Mouse (Mus musculus) megakaryocyte, embryonic 14.5 days (primary cell): Measurements from ENCODE around the gene Adprh. TPM values are rescaled to one million over a fixed set of nuclear protein-coding genes. Genes with fewer than 3 reads are reported as not detected.

Source experiments
- H3K27me3 ChIP-seq: replicated peaks from 2 replicates; pipeline ENCODE3; 2012; ENCODE audit warnings: inconsistent platforms
- H3K36me3 ChIP-seq: replicated peaks from 2 replicates; pipeline ENCODE3; 2012; ENCODE audit warnings: low read length, inconsistent platforms, mixed read lengths
- H3K4me1 ChIP-seq: 2 replicates; pipeline ENCODE4 v1.6.1; 2012; ENCODE audit warnings: inconsistent platforms
- H3K4me3 ChIP-seq: replicated peaks from 2 replicates; pipeline ENCODE3; 2012; ENCODE audit warnings: moderate library complexity, mild to moderate bottlenecking, inconsistent platforms
- H3K9me3 ChIP-seq: 2 replicates; pipeline ENCODE4 v1.6.1; 2012; ENCODE audit warnings: inconsistent platforms
- FLI1 ChIP-seq: IDR thresholded peaks from 2 replicates; pipeline ENCODE4 v1.6.1; 2012; ENCODE audit warnings: low read length, inconsistent platforms, mixed read lengths
- GATA1 ChIP-seq: IDR thresholded peaks from 3 replicates; pipeline ENCODE4 v1.6.1; 2012; ENCODE audit warnings: mixed read lengths, low read length, inconsistent platforms, borderline replicate concordance
- polyA plus RNA-seq: library from polyadenylated mRNA; stranded (reverse); fragments of >175 nt; gene quantifications from 2 replicates; pipeline ENCODE4 v1.2.3, GENCODE M21; 2012; ENCODE audit warnings: low replicate concordance; ENCODE audit not compliant: insufficient read depth

Adprh gene
- polyA plus RNA-seq, 1 experiment, result 423 TPM

GRCm38 (mm10) chr16:38425799-38426198, 26.7 kb downstream of the Adprh start:
- peaks cover 20% of the 10 kb centered on the region for H3K4me1 ChIP-seq
- no peaks in the 10 kb centered on the region for H3K36me3 ChIP-seq
- no peak overlapping the region for H3K4me3 ChIP-seq
- H3K9me3 ChIP-seq, result no peaks in the 10 kb centered on the region
- TF ChIP-seq GATA1 (no peak), FLI1 (no peak)
- H3K27me3 ChIP-seq, result peaks cover 3% of the 10 kb centered on the region

- H3K9me3 ChIP-seq, result no peaks in the 10 kb centered on the region
- H3K36me3 ChIP-seq, result no peaks in the 10 kb centered on the region
- H3K27me3 ChIP-seq, result peaks cover 3% of the 10 kb centered on the region
- no peak for TF ChIP-seq FLI1
- no peak for TF ChIP-seq GATA1
- peaks cover 15% of the 10 kb centered on the region for H3K4me1 ChIP-seq
- no peak overlapping the region for H3K4me3 ChIP-seq
Observed at GRCm38 (mm10) chr16:38425374-38425773, 27.1 kb downstream of the Adprh start.

- no peak overlapping the region for H3K4me3 ChIP-seq
- no peaks in the 10 kb centered on the region for H3K36me3 ChIP-seq
- H3K4me1 ChIP-seq, result peaks cover 38% of the 10 kb centered on the region
- peaks cover under 1% of the 10 kb centered on the region; the same call in 1 of the 2 replicates for H3K9me3 ChIP-seq
- TF ChIP-seq GATA1 (no peak), FLI1 (no peak)
- peaks cover 5% of the 10 kb centered on the region for H3K27me3 ChIP-seq
Observed at GRCm38 (mm10) chr16:38414953-38415352, 37.5 kb downstream of the Adprh start.

DNA sequence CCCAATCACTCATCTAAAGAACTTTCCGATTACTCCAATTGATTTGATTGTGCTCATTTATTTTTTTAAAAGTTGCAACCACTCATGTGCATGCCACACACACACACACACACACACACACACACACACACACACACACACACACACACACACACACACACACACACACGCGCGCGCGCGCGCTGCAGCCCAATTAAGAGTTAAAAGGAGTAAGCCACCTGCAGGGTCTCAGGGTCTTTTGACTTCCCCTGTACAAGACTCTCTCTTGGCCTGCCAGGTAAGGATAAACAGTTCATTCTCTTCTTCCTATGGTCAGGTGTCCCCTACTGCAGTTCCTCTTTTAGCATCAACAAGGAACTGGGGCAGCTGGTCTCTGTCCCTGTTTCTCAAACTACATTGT, 44.1 kb downstream of the Adprh start:
- H3K4me1 ChIP-seq, result peaks cover 40% of the 10 kb centered on the region
- TF ChIP-seq FLI1, result no peak
- TF ChIP-seq GATA1, result no peak

DNA sequence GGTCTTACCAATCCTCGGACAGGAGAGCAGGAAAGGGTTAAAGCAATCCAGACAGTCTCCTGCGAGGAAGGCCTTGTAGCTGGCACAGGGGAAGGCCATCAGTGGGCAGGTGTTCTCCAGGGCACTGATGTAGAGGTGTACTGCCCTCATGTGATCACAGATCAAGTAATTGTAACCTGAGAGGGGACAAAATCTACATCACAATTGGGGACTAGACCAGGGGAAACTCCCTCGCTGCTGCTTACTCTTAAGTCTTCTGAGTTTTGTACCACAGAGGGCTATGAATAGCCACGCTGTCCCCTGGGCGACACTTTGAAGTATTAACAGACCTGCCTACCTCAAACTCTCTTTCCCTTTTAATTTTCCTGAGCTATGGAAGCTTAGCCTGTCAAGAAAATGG, 44.9 kb downstream of the Adprh start:
- H3K4me3 ChIP-seq, result no peak overlapping the region
- TF ChIP-seq FLI1, result no peak
- no peak for TF ChIP-seq GATA1
- H3K9me3 ChIP-seq, result no peaks in the 10 kb centered on the region
- H3K36me3 ChIP-seq, result no peaks in the 10 kb centered on the region
- peaks cover 48% of the 10 kb centered on the region for H3K4me1 ChIP-seq
- peaks cover 3% of the 10 kb centered on the region for H3K27me3 ChIP-seq

More for the DNA sequence above, 44.1 kb downstream of the Adprh start:
- H3K9me3 ChIP-seq, result no peaks in the 10 kb centered on the region
- H3K36me3 ChIP-seq, result no peaks in the 10 kb centered on the region
- H3K4me3 ChIP-seq, result no peak overlapping the region
- H3K27me3 ChIP-seq, result peaks cover 3% of the 10 kb centered on the region

- Histone ChIP-seq H3K4me3 (no peak overlapping the region), H3K36me3 (no peaks in the 10 kb centered on the region), H3K4me1 (peaks cover 57% of the 10 kb centered on the region), H3K27me3 (no peaks in the 10 kb centered on the region), H3K9me3 (no peaks in the 10 kb centered on the region)
- TF ChIP-seq GATA1, result no peak
- TF ChIP-seq FLI1, result no peak
Observed at GRCm38 (mm10) chr16:38406708-38407107, 45.8 kb downstream of the Adprh start.

GRCm38 (mm10) chr16:38406293-38406692, 46.2 kb downstream of the Adprh start:
- H3K27me3 ChIP-seq, result no peaks in the 10 kb centered on the region
- H3K4me3 ChIP-seq, result peak overlapping the region; percentile 8
- TF ChIP-seq GATA1 (no peak), FLI1 (no peak)
- peaks cover 59% of the 10 kb centered on the region for H3K4me1 ChIP-seq
- no peaks in the 10 kb centered on the region for H3K9me3 ChIP-seq
- no peaks in the 10 kb centered on the region for H3K36me3 ChIP-seq

GRCm38 (mm10) chr16:38403639-38404038, 48.9 kb downstream of the Adprh start:
- Histone ChIP-seq H3K36me3 (no peaks in the 10 kb centered on the region), H3K4me3 (peak overlapping the region; percentile 71), H3K9me3 (no peaks in the 10 kb centered on the region), H3K4me1 (peaks cover 78% of the 10 kb centered on the region), H3K27me3 (no peaks in the 10 kb centered on the region)
- TF ChIP-seq FLI1 (no peak), GATA1 (no peak)

DNA sequence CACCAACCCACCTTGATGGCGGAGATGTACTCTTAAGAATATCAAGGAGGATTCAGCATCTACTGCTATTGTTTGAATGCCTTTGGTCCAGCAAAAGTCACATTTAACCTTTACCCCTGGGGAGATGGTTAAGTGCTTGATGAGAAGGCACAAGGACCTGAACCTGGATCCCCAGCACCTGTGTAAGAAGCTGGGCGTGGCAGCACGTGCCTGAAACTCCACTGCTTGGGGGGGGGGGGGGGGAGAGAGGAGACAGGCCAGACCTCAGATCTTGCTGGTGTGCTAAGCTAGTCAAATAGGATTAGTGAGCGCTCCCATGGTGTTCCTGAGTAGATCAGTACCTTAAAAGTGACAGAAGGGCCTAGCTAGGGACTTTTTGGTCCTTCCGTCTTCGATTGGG, 51.0 kb downstream of the Adprh start:
- H3K4me3 ChIP-seq, result no peak overlapping the region
- no peak for TF ChIP-seq FLI1
- TF ChIP-seq GATA1, result no peak
- H3K36me3 ChIP-seq, result no peaks in the 10 kb centered on the region
- H3K27me3 ChIP-seq, result no peaks in the 10 kb centered on the region
- no peaks in the 10 kb centered on the region for H3K9me3 ChIP-seq
- peaks cover 74% of the 10 kb centered on the region for H3K4me1 ChIP-seq

- no peaks in the 10 kb centered on the region for H3K27me3 ChIP-seq
- peaks cover 76% of the 10 kb centered on the region for H3K4me1 ChIP-seq
- no peaks in the 10 kb centered on the region for H3K36me3 ChIP-seq
- no peak for TF ChIP-seq FLI1
- no peak for TF ChIP-seq GATA1
- H3K4me3 ChIP-seq, result no peak overlapping the region
- no peaks in the 10 kb centered on the region for H3K9me3 ChIP-seq
Observed at GRCm38 (mm10) chr16:38400311-38400960, 52.1 kb downstream of the Adprh start.
